Mouse (Mus musculus) cerebellum, adult 18-20 months (tissue): ENCODE results near the gene Itgb5.

Source experiments
- DNase-seq, 2 experiments: peaks; one replicate each; pipeline ENCODE4 v3.0.0; 2021

Gene Itgb5

DNA sequence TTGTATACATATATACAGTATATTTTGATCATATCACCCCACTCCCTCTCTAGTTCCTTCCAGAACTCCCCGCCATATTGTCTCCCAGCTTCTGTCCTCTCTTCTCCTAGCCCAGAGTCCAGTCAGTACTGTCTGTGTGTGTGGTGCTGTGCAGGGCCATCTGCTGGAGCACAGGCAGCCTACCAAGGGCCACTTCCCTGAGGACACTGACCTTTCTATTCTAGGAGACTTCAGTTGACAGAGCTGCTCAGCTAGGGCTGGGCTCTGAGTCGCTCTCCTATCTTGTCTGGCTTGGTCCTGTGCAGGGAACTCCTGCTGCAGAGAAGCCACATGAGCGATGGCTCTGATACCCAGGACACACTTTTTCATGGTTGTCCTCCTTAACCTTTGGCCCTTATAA, 166.0 kb downstream of the Itgb5 start:
- DNase-seq, result peak in 1 of 2 experiments; percentile 18

DNA sequence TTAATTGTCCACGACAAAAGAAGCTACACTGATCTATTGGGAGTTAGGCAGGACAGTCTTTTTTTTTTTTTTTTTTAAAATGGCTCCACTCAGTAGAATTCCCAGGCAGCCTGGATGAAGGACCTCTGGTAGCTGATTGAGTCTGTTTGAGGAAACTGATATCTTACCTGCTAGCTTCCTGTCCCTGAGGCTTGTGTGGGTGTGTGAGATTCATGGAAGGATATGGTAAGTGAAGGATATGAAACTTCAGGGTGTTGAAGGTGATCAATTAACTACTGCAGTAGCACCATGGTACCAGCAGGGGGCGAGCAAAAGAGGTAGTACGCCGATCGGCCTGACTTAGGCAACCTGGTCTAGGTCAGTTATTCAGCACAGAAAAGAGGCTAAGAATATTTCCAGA, 166.6 kb downstream of the Itgb5 start:
- DNase-seq, result peak; percentile 63 to 64

DNA sequence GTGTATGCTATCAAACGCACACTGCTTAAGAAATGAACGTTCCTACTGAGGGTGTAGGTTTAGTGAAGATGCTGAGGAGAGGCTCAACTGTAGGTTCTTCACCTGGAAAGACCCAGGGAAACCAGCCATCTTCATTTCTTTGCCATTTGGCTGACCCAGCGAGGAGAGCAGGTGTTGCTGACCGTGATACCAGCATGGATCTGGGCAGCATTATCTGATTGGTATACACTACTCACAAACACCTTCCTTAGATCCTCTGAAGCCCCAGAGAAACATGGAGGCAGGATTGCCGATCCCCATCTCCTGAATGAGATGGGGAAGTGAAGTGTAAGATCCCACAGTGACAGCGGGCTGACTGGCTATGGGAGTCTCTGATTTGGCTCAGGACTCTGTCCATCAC, 168.5 kb downstream of the Itgb5 start:
- peak; percentile 33 to 40 for DNase-seq
